Mouse (Mus musculus) heart, postnatal 0 days (tissue): ENCODE measurements at regions not wholly inside any gene's neighbourhood (a gene's known extent, or its start where the extent isn't known, plus 50 kb on each side); places are given as distances from the start of the nearest gene placed in this dataset.

ENCODE experiments used
- CTCF ChIP-seq: IDR thresholded peaks from 2 replicates; pipeline ENCODE4 v1.5.1; 2016; ENCODE audit warnings: antibody characterized with exemption, control low read depth, low read depth
- EP300 ChIP-seq: IDR thresholded peaks from 2 replicates; pipeline ENCODE4 v1.6.1; 2016; ENCODE audit warnings: antibody characterized with exemption, low read depth

- TF ChIP-seq EP300 = no peak
- TF ChIP-seq CTCF = no peak
Observed at GRCm38 (mm10) chr5:67552865-67553264, 54.8 kb upstream of the Shisa3 start.
